Mouse (Mus musculus): ENCODE data around the gene Xrn1. TPM values are rescaled to one million over a fixed set of nuclear protein-coding genes. Genes with fewer than 3 reads are reported as not detected.

Xrn1 gene
- polyA plus RNA-seq, 1 experiment = 16.2 TPM

DNA sequence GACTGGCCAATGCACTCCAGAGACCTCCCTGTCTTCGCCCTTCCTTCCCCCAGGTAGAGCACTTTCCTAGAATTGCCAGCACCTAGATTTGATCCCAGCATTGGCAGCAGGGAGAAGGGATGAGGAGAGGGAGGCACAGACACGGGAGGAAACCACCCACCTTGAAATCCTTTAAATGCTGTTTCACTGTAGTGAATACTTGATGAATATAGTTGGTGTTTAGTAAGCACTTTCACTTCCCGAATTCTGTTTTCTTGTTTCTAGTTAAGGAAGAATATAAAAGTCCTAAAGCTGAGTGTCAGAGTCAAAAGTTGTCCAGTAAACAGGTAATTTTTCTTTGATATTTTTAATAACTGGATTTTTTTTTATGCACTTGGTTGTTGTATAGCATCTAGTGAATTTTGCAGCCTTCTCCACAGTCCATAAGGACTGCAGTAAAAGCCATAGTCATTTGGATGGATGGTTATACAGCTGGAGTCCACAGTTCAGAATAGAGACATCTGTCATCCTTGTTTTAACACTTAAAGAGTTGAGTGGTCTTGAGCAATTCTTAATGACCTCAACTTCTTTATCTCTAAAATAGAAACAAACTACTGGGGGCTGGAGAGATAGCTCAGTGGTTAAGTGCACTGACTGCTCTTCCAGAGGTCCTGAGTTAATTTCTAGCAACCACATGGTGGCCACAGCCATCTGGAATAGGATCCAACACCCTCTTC lies 81.0 kb downstream of the Xrn1 start:
- no peak overlapping the region for H3K4me3 ChIP-seq (ENCODE audit: control insufficient read depth, insufficient read depth, low read length)
- H3K27me3 ChIP-seq (ENCODE audit: control insufficient read depth, insufficient read depth, low read length) = no peaks in the 10 kb centered on the region
- H3K36me3 ChIP-seq (ENCODE audit: control insufficient read depth, insufficient read depth, low read length) = peaks cover 77% of the 10 kb centered on the region
- TF ChIP-seq POLR2A (IDR thresholded peaks at IDR 0.05; ENCODE audit: control insufficient read depth, extremely low read depth, insufficient read depth, low read length, poor library complexity) (no peak), CTCF (IDR thresholded peaks at IDR 0.05; ENCODE audit: borderline replicate concordance, control insufficient read depth, extremely low read depth, insufficient read depth, low read length, poor library complexity) (no peak)
- H3K4me1 ChIP-seq (replicated peaks; ENCODE audit: control insufficient read depth, insufficient read depth, low read length) = no peaks in the 10 kb centered on the region
- no peak for DNase-seq
- WGBS = 86% methylated on average over 3 of the region's 3 CpGs
- H3K27ac ChIP-seq (ENCODE audit: control insufficient read depth, insufficient read depth, low read length) = no peak overlapping the region

DNA sequence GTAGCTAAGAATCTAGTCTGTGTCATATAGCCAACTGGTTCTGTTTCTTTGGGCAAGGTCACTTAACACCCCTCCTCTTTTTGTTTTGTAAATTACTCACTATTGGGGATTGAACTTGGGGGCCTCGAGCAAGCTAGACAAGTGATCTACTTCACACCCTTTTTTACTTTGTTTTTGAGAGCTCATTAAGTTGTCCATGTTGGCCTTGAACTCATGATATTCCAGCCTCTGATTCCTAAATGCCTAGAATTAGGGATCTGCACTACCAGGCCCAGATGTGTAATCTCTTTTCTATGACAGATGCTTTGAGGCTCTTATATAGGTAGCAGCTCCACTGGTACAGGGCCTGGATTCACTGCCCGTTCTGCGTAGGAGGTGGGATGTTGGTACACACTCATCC lies 89.7 kb downstream of the Xrn1 start:
- H3K4me1 ChIP-seq (replicated peaks; ENCODE audit: control insufficient read depth, insufficient read depth, low read length) = no peaks in the 10 kb centered on the region
- no peak overlapping the region for H3K27ac ChIP-seq (ENCODE audit: control insufficient read depth, insufficient read depth, low read length)
- H3K4me3 ChIP-seq (ENCODE audit: control insufficient read depth, insufficient read depth, low read length) = no peak overlapping the region
- DNase-seq = no peak
- 98% methylated on average over 3 of the region's 3 CpGs for WGBS
- H3K27me3 ChIP-seq (ENCODE audit: control insufficient read depth, insufficient read depth, low read length) = no peaks in the 10 kb centered on the region
- no peak for TF ChIP-seq POLR2A (IDR thresholded peaks at IDR 0.05; ENCODE audit: control insufficient read depth, extremely low read depth, insufficient read depth, low read length, poor library complexity)
- no peak for TF ChIP-seq CTCF (IDR thresholded peaks at IDR 0.05; ENCODE audit: borderline replicate concordance, control insufficient read depth, extremely low read depth, insufficient read depth, low read length, poor library complexity)
- peaks cover 84% of the 10 kb centered on the region for H3K36me3 ChIP-seq (ENCODE audit: control insufficient read depth, insufficient read depth, low read length)

DNA sequence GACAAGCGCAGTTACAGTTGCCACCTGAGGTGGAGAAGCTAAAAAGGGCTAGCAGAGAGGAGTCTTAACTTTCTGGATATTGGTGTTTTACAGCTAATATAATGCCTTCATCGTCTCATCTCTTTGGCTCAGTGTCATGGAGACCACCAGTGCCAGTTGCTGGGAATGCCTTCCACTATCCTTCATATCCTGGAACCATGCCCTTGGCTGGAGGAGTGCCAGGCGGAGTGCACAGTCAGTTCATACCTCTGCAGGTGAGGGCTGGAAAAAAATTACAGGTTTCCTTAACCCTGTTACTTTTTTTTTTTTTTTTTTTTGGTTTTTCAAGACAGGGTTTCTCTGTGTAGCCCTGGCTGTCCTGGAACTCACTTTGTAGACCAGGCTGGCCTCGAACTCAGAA lies 96.9 kb downstream of the Xrn1 start:
- Histone ChIP-seq H3K4me1 (replicated peaks; ENCODE audit: control insufficient read depth, insufficient read depth, low read length) (no peaks in the 10 kb centered on the region), H3K27me3 (ENCODE audit: control insufficient read depth, insufficient read depth, low read length) (no peaks in the 10 kb centered on the region), H3K36me3 (ENCODE audit: control insufficient read depth, insufficient read depth, low read length) (peaks cover 91% of the 10 kb centered on the region), H3K4me3 (ENCODE audit: control insufficient read depth, insufficient read depth, low read length) (no peak overlapping the region), H3K27ac (ENCODE audit: control insufficient read depth, insufficient read depth, low read length) (no peak overlapping the region)
- TF ChIP-seq CTCF (IDR thresholded peaks at IDR 0.05; ENCODE audit: borderline replicate concordance, control insufficient read depth, extremely low read depth, insufficient read depth, low read length, poor library complexity) (no peak), POLR2A (IDR thresholded peaks at IDR 0.05; ENCODE audit: control insufficient read depth, extremely low read depth, insufficient read depth, low read length, poor library complexity) (no peak)
- no peak for DNase-seq
- WGBS = 97% methylated on average over 4 of the region's 4 CpGs

DNA sequence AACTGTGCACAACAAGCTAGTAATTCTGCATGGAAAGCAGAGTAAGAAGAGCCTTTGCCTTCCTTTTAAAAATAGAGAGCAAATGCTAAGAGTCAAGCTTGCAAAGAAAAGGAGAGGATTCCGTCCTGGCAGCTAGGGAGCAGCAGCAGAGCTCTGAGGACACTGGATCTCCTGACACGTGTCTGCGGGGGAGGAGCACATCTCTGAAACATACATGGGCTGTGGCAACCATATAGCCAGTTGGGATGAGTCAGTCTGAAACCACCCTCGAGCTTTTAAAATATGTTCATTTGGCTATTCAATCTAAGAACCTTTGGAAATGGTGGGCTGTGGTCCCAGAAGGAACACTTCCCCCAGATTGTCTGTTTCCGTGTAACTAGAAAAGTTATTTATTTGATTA lies 100.3 kb downstream of the Xrn1 start:
- WGBS = 93% methylated on average over 5 of the region's 5 CpGs
- Histone ChIP-seq H3K27ac (ENCODE audit: control insufficient read depth, insufficient read depth, low read length) (no peak overlapping the region), H3K27me3 (ENCODE audit: control insufficient read depth, insufficient read depth, low read length) (no peaks in the 10 kb centered on the region), H3K36me3 (ENCODE audit: control insufficient read depth, insufficient read depth, low read length) (peaks cover 81% of the 10 kb centered on the region), H3K4me3 (ENCODE audit: control insufficient read depth, insufficient read depth, low read length) (no peak overlapping the region), H3K4me1 (replicated peaks; ENCODE audit: control insufficient read depth, insufficient read depth, low read length) (no peaks in the 10 kb centered on the region)
- TF ChIP-seq POLR2A (IDR thresholded peaks at IDR 0.05; ENCODE audit: control insufficient read depth, extremely low read depth, insufficient read depth, low read length, poor library complexity) (no peak), CTCF (IDR thresholded peaks at IDR 0.05; ENCODE audit: borderline replicate concordance, control insufficient read depth, extremely low read depth, insufficient read depth, low read length, poor library complexity) (no peak)
- no peak for DNase-seq

DNA sequence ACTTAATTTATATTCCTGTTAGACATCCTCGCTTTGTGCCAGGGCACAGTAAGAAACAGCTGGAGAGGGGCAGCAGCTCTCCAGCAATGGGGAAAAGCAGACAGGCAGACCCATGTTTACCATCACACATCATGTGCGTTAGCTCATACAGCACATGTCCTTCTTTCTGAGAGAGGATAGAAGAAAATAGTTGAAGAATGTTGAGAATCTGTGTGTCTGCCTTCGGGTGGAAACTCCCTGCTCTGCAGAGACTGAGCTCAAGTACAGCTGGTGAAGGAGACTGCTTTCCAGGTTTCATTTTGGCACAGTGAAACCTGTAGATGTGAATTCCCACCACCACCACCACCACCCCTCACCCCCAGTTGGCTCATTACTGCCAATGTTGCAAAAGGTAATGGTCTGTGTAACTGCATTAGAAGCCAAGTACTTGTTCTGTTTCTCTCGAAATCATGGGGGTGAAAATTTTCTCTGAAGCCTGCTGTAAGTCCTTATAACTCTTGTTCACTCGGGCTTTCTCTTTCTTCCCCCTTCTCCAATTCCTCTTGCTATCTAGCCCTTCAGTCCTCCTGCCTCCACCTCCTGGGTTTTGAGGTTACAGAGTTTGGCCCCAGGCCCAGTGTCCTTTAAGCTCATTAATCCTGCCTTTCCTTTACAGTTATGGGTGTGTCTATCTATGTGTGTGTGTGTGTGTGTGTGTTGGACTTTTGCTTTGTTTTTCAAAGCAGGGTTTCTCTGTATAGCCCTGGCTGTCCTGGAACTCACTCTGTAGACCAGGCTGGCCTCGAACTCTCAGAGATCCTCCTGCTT lies 102.1 kb downstream of the Xrn1 start:
- H3K27ac ChIP-seq (ENCODE audit: control insufficient read depth, insufficient read depth, low read length) = no peak overlapping the region
- TF ChIP-seq CTCF (IDR thresholded peaks at IDR 0.05; ENCODE audit: borderline replicate concordance, control insufficient read depth, extremely low read depth, insufficient read depth, low read length, poor library complexity) (no peak), POLR2A (IDR thresholded peaks at IDR 0.05; ENCODE audit: control insufficient read depth, extremely low read depth, insufficient read depth, low read length, poor library complexity) (no peak)
- H3K36me3 ChIP-seq (ENCODE audit: control insufficient read depth, insufficient read depth, low read length) = peaks cover 63% of the 10 kb centered on the region
- no peaks in the 10 kb centered on the region for H3K4me1 ChIP-seq (replicated peaks; ENCODE audit: control insufficient read depth, insufficient read depth, low read length)
- DNase-seq = no peak
- WGBS = 83% methylated on average over 6 of the region's 6 CpGs
- H3K4me3 ChIP-seq (ENCODE audit: control insufficient read depth, insufficient read depth, low read length) = no peak overlapping the region
- no peaks in the 10 kb centered on the region for H3K27me3 ChIP-seq (ENCODE audit: control insufficient read depth, insufficient read depth, low read length)

DNA sequence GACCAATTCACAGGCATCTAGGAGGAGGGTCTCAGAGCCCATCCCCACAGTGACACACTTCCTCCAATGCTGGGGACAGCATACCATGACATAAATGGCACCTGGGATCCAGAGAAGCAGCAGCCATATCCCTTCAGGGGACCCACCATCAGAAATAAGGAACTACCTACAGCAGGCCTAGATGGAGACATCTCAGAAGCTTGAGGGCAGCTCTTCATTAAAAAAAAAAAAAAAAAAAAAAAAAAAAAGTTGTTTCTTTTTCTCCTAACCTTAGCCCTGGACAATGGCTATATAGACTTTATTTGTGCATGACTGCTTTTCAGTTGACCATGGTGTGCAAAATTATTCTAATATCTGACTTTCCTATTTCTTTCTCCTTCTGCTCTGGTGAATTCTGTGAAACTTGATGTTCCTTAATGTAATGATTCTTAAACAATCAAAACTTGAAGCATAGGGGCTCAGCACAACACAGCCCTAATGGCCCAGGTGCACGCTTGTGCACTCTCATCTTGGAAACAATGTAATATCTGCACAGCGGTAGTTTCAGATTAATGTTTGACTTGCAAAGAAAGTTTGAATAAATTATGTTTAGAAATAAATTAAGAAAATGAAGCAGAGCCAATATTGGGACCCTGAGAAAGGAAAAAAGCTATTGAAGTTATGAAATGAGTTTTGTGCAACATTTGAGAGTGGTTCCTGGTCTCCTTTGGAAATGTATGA lies 108.7 kb downstream of the Xrn1 start:
- peaks cover 8% of the 10 kb centered on the region for H3K36me3 ChIP-seq (ENCODE audit: control insufficient read depth, insufficient read depth, low read length)
- H3K27me3 ChIP-seq (ENCODE audit: control insufficient read depth, insufficient read depth, low read length) = no peaks in the 10 kb centered on the region
- no peak for DNase-seq
- H3K27ac ChIP-seq (ENCODE audit: control insufficient read depth, insufficient read depth, low read length) = no peak overlapping the region
- H3K4me3 ChIP-seq (ENCODE audit: control insufficient read depth, insufficient read depth, low read length) = no peak overlapping the region
- no peaks in the 10 kb centered on the region for H3K4me1 ChIP-seq (replicated peaks; ENCODE audit: control insufficient read depth, insufficient read depth, low read length)
- over 99% methylated on average over 2 of the region's 2 CpGs for WGBS
- no peak for TF ChIP-seq POLR2A (IDR thresholded peaks at IDR 0.05; ENCODE audit: control insufficient read depth, extremely low read depth, insufficient read depth, low read length, poor library complexity)
- TF ChIP-seq CTCF (IDR thresholded peaks at IDR 0.05; ENCODE audit: borderline replicate concordance, control insufficient read depth, extremely low read depth, insufficient read depth, low read length, poor library complexity) = no peak
